Mouse (Mus musculus) layer of hippocampus, adult 18-20 months (tissue): ENCODE data around the gene F2r. TPM values are rescaled to one million over a fixed set of nuclear protein-coding genes. Genes with fewer than 3 reads are reported as not detected.

ENCODE experiments used
- total RNA-seq, 2 experiments: library from RNA; stranded (reverse); gene quantifications; 2 replicates each; pipeline ENCODE4 v1.2.3; 2021

The F2r gene
- total RNA-seq, 2 experiments from 2014 or later, result 3.7 to 4.0 TPM

Other genes starting within 250 kb of the F2r start
- gene Aggf1, start 243.1 kb downstream of the F2r start, total RNA-seq, result 10 to 100 TPM; 50.4 to 52.2 TPM
- gene Crhbp, start 173.6 kb downstream of the F2r start, total RNA-seq, result 10 to 100 TPM; 24.3 to 25.2 TPM
- not detected for gene S100z, start 139.8 kb downstream of the F2r start, total RNA-seq
- under 1 TPM; 0.15 to 0.22 TPM for gene F2rl1, start 93.3 kb downstream of the F2r start, total RNA-seq
- gene F2rl2, start 78.4 kb upstream of the F2r start, total RNA-seq, result under 1 TPM; 0.32 to 0.38 TPM